Mouse (Mus musculus): Measurements from ENCODE around the gene Rasa1. TPM values are rescaled to one million over a fixed set of nuclear protein-coding genes. Genes with fewer than 3 reads are reported as not detected.

Rasa1 gene
- 10.1 and 11.7 TPM in 2 replicates for polyA plus RNA-seq (2012; rRNA removed)

DNA sequence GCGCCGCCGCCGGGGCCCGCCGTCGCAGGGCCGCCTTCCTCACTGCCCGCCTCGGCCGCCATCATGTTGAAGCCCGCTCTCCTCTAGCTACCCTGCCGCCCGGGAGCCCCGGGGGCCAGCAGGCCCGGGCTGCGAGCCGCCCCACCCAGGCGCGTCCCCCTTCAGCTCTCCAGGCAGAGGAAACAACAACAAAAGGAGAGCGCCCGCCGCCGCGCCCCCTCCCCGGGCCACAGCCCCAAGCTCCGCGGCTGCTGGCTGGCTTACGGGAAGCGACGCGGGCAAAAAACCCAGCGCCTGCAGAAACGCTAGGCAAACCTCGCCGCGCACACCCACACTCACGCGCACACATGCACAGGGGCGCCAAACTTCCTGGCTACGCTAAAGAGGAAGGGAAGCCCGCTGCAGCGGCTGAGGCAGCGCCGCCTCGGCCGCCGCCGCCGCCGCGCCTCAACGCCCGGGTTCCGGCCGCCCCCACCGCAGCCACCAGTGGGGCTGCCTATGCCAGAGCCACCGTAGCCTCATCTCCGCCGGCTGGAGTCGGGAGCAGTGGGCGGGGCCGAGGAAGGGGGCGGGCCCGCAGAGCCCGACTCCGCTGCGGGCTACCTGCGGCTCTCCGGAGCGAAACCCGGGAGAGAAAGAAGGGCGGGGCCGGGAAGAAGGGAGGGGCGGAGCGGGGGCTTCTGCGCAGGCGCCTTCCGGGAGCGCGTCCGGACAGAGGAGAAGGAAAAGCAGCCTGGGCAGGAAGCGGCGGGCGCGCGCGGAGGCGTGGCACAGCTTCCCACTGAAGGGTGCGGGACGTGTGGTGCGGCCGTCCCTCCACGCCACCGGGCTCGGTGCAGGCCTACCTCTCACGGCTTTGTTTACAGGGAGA, at the start of gene Rasa1:
Gene Rasa1, minus strand, starts transcription at position 288 of the 871 bp plus-strand sequence.

DNA sequence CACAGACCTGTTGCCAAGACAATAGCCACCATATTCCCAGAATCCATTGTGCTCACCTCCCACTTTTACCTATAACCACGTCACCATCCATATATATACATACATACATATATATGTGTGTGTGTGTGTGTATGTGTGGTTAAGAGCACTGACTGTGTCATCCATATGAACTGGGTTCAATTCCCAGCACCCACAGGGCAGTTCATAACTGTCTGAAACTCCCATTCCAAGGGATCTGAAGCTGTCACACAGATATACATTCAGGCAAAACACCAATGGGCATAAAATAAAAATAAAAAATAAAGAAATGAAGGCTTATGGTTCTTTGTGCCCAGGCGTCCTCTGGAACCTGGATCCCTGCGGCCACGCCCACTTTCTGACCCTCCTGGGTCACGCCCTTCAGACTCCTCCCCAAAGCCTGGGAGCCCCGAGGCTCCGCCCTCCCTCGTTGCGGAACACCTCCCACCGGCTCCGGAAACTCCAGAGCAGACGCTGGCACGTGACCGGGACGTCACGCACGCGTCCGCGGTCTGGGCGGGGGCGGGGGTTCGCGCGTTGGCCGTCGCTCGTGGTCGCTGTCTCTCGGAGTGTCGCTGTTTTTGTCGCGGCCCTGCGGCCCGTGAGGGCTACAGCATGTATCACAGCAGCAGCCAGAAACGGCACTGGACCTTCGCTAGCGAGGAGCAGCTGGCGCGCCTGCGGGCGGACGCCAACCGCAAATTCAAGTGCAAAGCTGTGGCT, 99.9 kb downstream of the Rasa1 start, which contains the start of gene Ccnh:
Gene Ccnh, plus strand, starts transcription at position 506 of the 741 bp plus-strand sequence.

Other genes with a start within 250 kb of the Rasa1 start
- gene Ccnh, start 99.7 kb downstream of the Rasa1 start, polyA plus RNA-seq (2012; rRNA removed): 13.7 and 16.3 TPM in 2 replicates

Measured in liver, embryonic 18 days (tissue).